Mouse (Mus musculus) MEL (cell line): Measurements from ENCODE around the gene Rprd2. TPM values are rescaled to one million over a fixed set of nuclear protein-coding genes. Genes with fewer than 3 reads are reported as not detected.

Source experiments
- DNase-seq: peaks from one replicate; pipeline ENCODE4 v3.0.0; 2011; ENCODE audit warnings: low read depth, low spot score
- H3K27ac ChIP-seq: 2 replicates; pipeline ENCODE4 v1.5.1; 2012; ENCODE audit warnings: low read depth, mild to moderate bottlenecking, control low read depth, low read length, moderate library complexity; ENCODE audit not compliant: control insufficient read depth
- H3K27me3 ChIP-seq, 2 experiments: fragments of 150-350 bp in 1 of 2; sonication (generic) in 1 of 2; 2 replicates each; pipeline ENCODE4 v1.6.1; 2012; ENCODE audit warnings: low read length in 2 of 2, mild to moderate bottlenecking in 2 of 2, improper control_type of control experiment in 1 of 2, moderate library complexity in 1 of 2; ENCODE audit not compliant: insufficient read depth in 2 of 2, control insufficient read depth in 1 of 2
- H3K36me3 ChIP-seq, 2 experiments: 2 replicates each; pipeline ENCODE4 v1.6.1; 2012 to 2014; ENCODE audit warnings: low read length in 2 of 2, improper control_type of control experiment in 1 of 2, inconsistent platforms in 1 of 2, mild to moderate bottlenecking in 1 of 2; ENCODE audit not compliant: insufficient read depth in 2 of 2, control insufficient read depth in 1 of 2
- H3K4me1 ChIP-seq, 2 experiments: fragments of 150-350 bp in 1 of 2; sonication (generic) in 1 of 2; 2 replicates each; pipeline ENCODE4 v1.6.1; 2012; ENCODE audit warnings: low read length in 2 of 2, improper control_type of control experiment in 1 of 2, mild to moderate bottlenecking in 1 of 2; ENCODE audit not compliant: insufficient read depth in 2 of 2, control insufficient read depth in 1 of 2
- H3K4me3 ChIP-seq, 2 experiments: fragments of 150-350 bp in 1 of 2; sonication (generic) in 1 of 2; 2 replicates each; pipeline ENCODE4 v1.5.1; 2012; ENCODE audit warnings: low read depth in 2 of 2, low read length in 2 of 2, mild to moderate bottlenecking in 2 of 2, moderate library complexity in 2 of 2, control low read depth in 1 of 2, improper control_type of control experiment in 1 of 2; ENCODE audit not compliant: control insufficient read depth in 1 of 2, insufficient read depth in 1 of 2
- H3K79me2 ChIP-seq: 2 replicates; pipeline ENCODE4 v1.6.1; 2012; ENCODE audit warnings: mild to moderate bottlenecking, low read length, moderate library complexity; ENCODE audit not compliant: control insufficient read depth, poor library complexity, insufficient read depth
- H3K9ac ChIP-seq: 2 replicates; pipeline ENCODE4 v1.6.1; 2012; ENCODE audit warnings: low read depth, mild to moderate bottlenecking, control low read depth, low read length, moderate library complexity; ENCODE audit not compliant: control insufficient read depth, poor library complexity, severe bottlenecking
- H3K9me3 ChIP-seq: fragments of 150-350 bp; sonication (generic); replicated peaks from 2 replicates; pipeline ENCODE4 v1.6.1; 2012; ENCODE audit warnings: mild to moderate bottlenecking, low read length, improper control_type of control experiment, moderate library complexity; ENCODE audit not compliant: insufficient read depth
- BHLHE40 ChIP-seq: IDR thresholded peaks from 2 replicates; pipeline ENCODE4 v1.6.1; 2012; ENCODE audit warnings: low read depth, mild to moderate bottlenecking, inconsistent platforms, low read length, improper control_type of control experiment, borderline replicate concordance
- CHD1 ChIP-seq: IDR thresholded peaks from 2 replicates; pipeline ENCODE4 v1.6.1; 2012; ENCODE audit warnings: low read depth, mild to moderate bottlenecking, inconsistent platforms, low read length, improper control_type of control experiment
- CHD2 ChIP-seq: IDR thresholded peaks from 2 replicates; pipeline ENCODE4 v1.6.1; 2011; ENCODE audit warnings: low read length, improper control_type of control experiment
- E2F4 ChIP-seq: IDR thresholded peaks from 2 replicates; pipeline ENCODE4 v1.6.1; 2011; ENCODE audit warnings: low read depth, low read length, improper control_type of control experiment, borderline replicate concordance
- ELF1 ChIP-seq: IDR thresholded peaks from 2 replicates; pipeline ENCODE4 v1.6.1; 2014; ENCODE audit warnings: low read depth, mild to moderate bottlenecking, inconsistent platforms, low read length, improper control_type of control experiment, moderate library complexity
- ETS1 ChIP-seq: IDR thresholded peaks from 2 replicates; pipeline ENCODE4 v1.6.1; 2012; ENCODE audit warnings: low read depth, mild to moderate bottlenecking, inconsistent platforms, low read length, improper control_type of control experiment, moderate library complexity
- GATA1 ChIP-seq: IDR thresholded peaks from 2 replicates; pipeline ENCODE4 v1.6.1; 2011; ENCODE audit warnings: low read depth, low read length, improper control_type of control experiment
- HCFC1 ChIP-seq: IDR thresholded peaks from 2 replicates; pipeline ENCODE4 v1.6.1; 2012; ENCODE audit warnings: low read depth, mild to moderate bottlenecking, inconsistent platforms, low read length, improper control_type of control experiment, moderate library complexity
- JUND ChIP-seq: IDR thresholded peaks from 2 replicates; pipeline ENCODE4 v1.6.1; 2011; ENCODE audit warnings: low read depth, mild to moderate bottlenecking, improper control_type of control experiment, low read length
- KAT2A ChIP-seq: conservative IDR thresholded peaks from 2 replicates; pipeline ENCODE4 v1.6.1; 2012; ENCODE audit warnings: low read depth, low read length, improper control_type of control experiment, inconsistent platforms
- MAFK ChIP-seq: IDR thresholded peaks from 2 replicates; pipeline ENCODE4 v1.6.1; 2011; ENCODE audit warnings: low read depth, mild to moderate bottlenecking, low read length, improper control_type of control experiment, borderline replicate concordance
- MAX ChIP-seq: IDR thresholded peaks from 2 replicates; pipeline ENCODE4 v1.6.1; 2011; ENCODE audit warnings: low read length, improper control_type of control experiment
- MAZ ChIP-seq: IDR thresholded peaks from 2 replicates; pipeline ENCODE4 v1.6.1; 2012; ENCODE audit warnings: low read depth, mild to moderate bottlenecking, inconsistent platforms, low read length, improper control_type of control experiment
- MEF2A ChIP-seq: IDR thresholded peaks from 2 replicates; pipeline ENCODE4 v1.6.1; 2014; ENCODE audit warnings: low read depth, mild to moderate bottlenecking, inconsistent platforms, low read length, improper control_type of control experiment; ENCODE audit not compliant: poor library complexity, insufficient replicate concordance, severe bottlenecking; ENCODE audit errors: extremely low read depth
- MXI1 ChIP-seq: IDR thresholded peaks from 2 replicates; pipeline ENCODE4 v1.6.1; 2011; ENCODE audit warnings: mild to moderate bottlenecking, low read depth, low read length, improper control_type of control experiment
- MYB ChIP-seq: IDR thresholded peaks from 2 replicates; pipeline ENCODE4 v1.6.1; 2011; ENCODE audit warnings: mild to moderate bottlenecking, low read depth, low read length, improper control_type of control experiment
- MYC ChIP-seq: IDR thresholded peaks from 2 replicates; pipeline ENCODE4 v1.6.1; 2011; ENCODE audit warnings: low read depth, mild to moderate bottlenecking, low read length, improper control_type of control experiment, moderate library complexity
- NELFE ChIP-seq: IDR thresholded peaks from 2 replicates; pipeline ENCODE4 v1.6.1; 2011; ENCODE audit warnings: low read depth, low read length, improper control_type of control experiment
- NRF1 ChIP-seq: IDR thresholded peaks from 2 replicates; pipeline ENCODE4 v1.6.1; 2014; ENCODE audit warnings: low read depth, mild to moderate bottlenecking, inconsistent platforms, low read length, improper control_type of control experiment, moderate library complexity; ENCODE audit not compliant: poor library complexity, insufficient read depth, severe bottlenecking
- POLR2A ChIP-seq, 2 experiments: IDR thresholded peaks; 2 replicates each; pipeline ENCODE4 v1.6.1; 2011 to 2012; ENCODE audit warnings: low read length in 2 of 2, mild to moderate bottlenecking in 2 of 2, control low read depth in 1 of 2, improper control_type of control experiment in 1 of 2, low read depth in 1 of 2, moderate library complexity in 1 of 2; ENCODE audit not compliant: control insufficient read depth in 1 of 2, insufficient read depth in 1 of 2, poor library complexity in 1 of 2
- POLR2AphosphoS2 ChIP-seq: IDR thresholded peaks from 2 replicates; pipeline ENCODE4 v1.6.1; 2011; ENCODE audit warnings: low read length, improper control_type of control experiment
- POLR2AphosphoS5 ChIP-seq: IDR thresholded peaks from 2 replicates; pipeline ENCODE4 v1.6.1; 2012; ENCODE audit warnings: low read depth, borderline replicate concordance, mild to moderate bottlenecking, inconsistent platforms, low read length, moderate library complexity, mixed read lengths
- RCOR1 ChIP-seq: IDR thresholded peaks from 2 replicates; pipeline ENCODE4 v1.6.1; 2012; ENCODE audit warnings: low read depth, mild to moderate bottlenecking, inconsistent platforms, low read length, improper control_type of control experiment
- SMC3 ChIP-seq: IDR thresholded peaks from 2 replicates; pipeline ENCODE4 v1.6.1; 2011; ENCODE audit warnings: low read depth, low read length, improper control_type of control experiment
- TAL1 ChIP-seq: IDR thresholded peaks from 2 replicates; pipeline ENCODE4 v1.6.1; 2012; ENCODE audit warnings: mild to moderate bottlenecking, inconsistent platforms, low read length, moderate library complexity, mixed read lengths
- TBP ChIP-seq: IDR thresholded peaks from 2 replicates; pipeline ENCODE4 v1.8.0; 2011; ENCODE audit warnings: low read depth, low read length, improper control_type of control experiment
- TCF12 ChIP-seq: IDR thresholded peaks from 2 replicates; pipeline ENCODE4 v1.6.1; 2014; ENCODE audit warnings: low read depth, mild to moderate bottlenecking, inconsistent platforms, low read length, improper control_type of control experiment, moderate library complexity
- UBTF ChIP-seq: IDR thresholded peaks from 2 replicates; pipeline ENCODE4 v1.6.1; 2012; ENCODE audit warnings: low read depth, mild to moderate bottlenecking, inconsistent platforms, low read length, improper control_type of control experiment, moderate library complexity, borderline replicate concordance; ENCODE audit not compliant: insufficient read depth
- USF1 ChIP-seq: IDR thresholded peaks from 2 replicates; pipeline ENCODE4 v1.6.1; 2014; ENCODE audit warnings: low read depth, mild to moderate bottlenecking, inconsistent platforms, low read length, improper control_type of control experiment, moderate library complexity
- USF2 ChIP-seq, 2 experiments: IDR thresholded peaks; 2 replicates each; pipeline ENCODE4 v1.6.1; 2011 to 2012; ENCODE audit warnings: improper control_type of control experiment in 2 of 2, low read length in 2 of 2, borderline replicate concordance in 1 of 2, inconsistent platforms in 1 of 2, low read depth in 1 of 2, mild to moderate bottlenecking in 1 of 2; ENCODE audit not compliant: insufficient read depth in 1 of 2
- ZC3H11A ChIP-seq: IDR thresholded peaks from 2 replicates; pipeline ENCODE4 v1.6.1; 2012; ENCODE audit warnings: low read depth, mild to moderate bottlenecking, inconsistent platforms, low read length, improper control_type of control experiment
- ZKSCAN1 ChIP-seq: IDR thresholded peaks from 2 replicates; pipeline ENCODE4 v1.6.1; 2012; ENCODE audit warnings: low read depth, mild to moderate bottlenecking, inconsistent platforms, low read length, improper control_type of control experiment, moderate library complexity
- ZMIZ1 ChIP-seq: IDR thresholded peaks from 2 replicates; pipeline ENCODE4 v1.6.1; 2012; ENCODE audit warnings: low read depth, mild to moderate bottlenecking, inconsistent platforms, low read length, improper control_type of control experiment, moderate library complexity
- ZNF384 ChIP-seq: IDR thresholded peaks from 2 replicates; pipeline ENCODE4 v1.6.1; 2012; ENCODE audit warnings: low read depth, mild to moderate bottlenecking, inconsistent platforms, low read length, improper control_type of control experiment
- polyA plus RNA-seq, 2 experiments: library from polyadenylated mRNA; stranded (reverse) in 1 of 2; unstranded in 1 of 2; fragments of >175 nt in 1 of 2; fragments of >200 nt in 1 of 2; gene quantifications; 2 replicates each; pipeline versions ENCODE4 v1.2.1 to v1.2.4; 2012; ENCODE audit warnings: low replicate concordance in 2 of 2, low read depth in 1 of 2; ENCODE audit not compliant: insufficient read length in 2 of 2, insufficient read depth in 1 of 2, missing spikeins in 1 of 2
- total RNA-seq: library from RNA; depleted of rRNA; stranded (reverse); fragments of 300-350 nt; gene quantifications from 2 replicates; pipeline ENCODE4 v1.2.3, GENCODE M21; 2012

The Rprd2 gene
- total and polyA plus RNA-seq, 3 experiments = 16.3 to 42.0 (median 31.9) TPM

DNA sequence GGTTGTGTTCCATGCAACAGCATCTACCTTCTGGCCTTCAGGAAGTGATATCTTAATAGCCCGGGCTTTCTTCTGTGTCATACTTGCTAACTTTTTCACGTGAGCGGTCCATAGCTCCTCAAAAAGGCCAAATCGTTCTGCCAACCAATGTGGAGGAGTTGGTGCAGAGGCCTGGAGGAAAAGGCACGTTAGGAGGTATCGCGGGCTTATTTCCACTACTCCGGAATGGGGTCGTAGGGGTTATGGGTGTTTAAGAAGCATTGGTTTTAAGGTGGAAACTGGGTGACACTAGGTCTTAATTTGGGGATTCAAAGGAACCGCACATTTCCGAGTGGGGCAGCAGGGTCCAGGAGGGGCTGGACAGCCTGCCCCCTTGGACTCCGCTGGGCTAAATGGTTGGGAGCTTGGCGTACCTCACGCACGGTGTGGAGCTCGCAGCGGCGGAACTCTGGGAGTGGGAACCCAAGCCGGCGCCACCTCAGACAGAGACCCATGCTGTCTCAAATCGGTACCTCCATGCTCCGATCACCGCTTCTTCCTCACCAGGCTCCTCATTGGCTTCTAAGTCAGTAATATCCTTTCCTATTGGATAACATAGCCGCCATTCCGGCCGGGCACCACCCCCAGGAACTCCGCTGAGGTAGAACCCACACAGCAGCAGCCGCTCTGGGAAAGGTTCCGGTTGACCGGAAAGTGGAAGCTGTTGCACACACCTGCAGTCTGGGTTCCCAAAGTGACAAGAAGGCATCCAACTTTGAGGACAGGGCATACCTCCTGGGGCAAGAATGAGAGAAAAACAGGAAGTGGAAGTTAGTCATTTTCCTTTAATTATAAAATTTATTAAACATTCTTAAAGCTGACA is 64.1 kb downstream of the Rprd2 start:
- Histone ChIP-seq H3K79me2 (peaks cover 14% of the 10 kb centered on the region), H3K4me3 (peak overlapping the region; percentile 63 to 78), H3K4me1 (peaks cover 0 to 5% of the 10 kb centered on the region in 2 experiments; a peak in 3 of 4 replicates), H3K36me3 (peaks cover 14 to 24% of the 10 kb centered on the region in 2 experiments), H3K9me3 (no peaks in the 10 kb centered on the region), H3K27ac (peak overlapping the region; percentile 73), H3K27me3 (no peaks in the 10 kb centered on the region), H3K9ac (peak overlapping the region; percentile 74)
- peak; percentile 100 for DNase-seq
- TF ChIP-seq JUND (peak; percentile 64; the same call in 1 of the 2 replicates), MXI1 (peak; percentile 97), ZKSCAN1 (no peak; the same call in 1 of the 2 replicates), POLR2AphosphoS2 (peak; percentile 98), MAZ (peak; percentile 93), NELFE (peak; percentile 99), ELF1 (peak; percentile 94), MEF2A (peak; percentile 83; the same call in 1 of the 2 replicates), GATA1 (peak; percentile 58; the same call in 1 of the 2 replicates), HCFC1 (peak; percentile 99), TAL1 (no peak), MYC (peak; percentile 99), NRF1 (peak; percentile 43; the same call in 1 of the 2 replicates), RCOR1 (no peak; the same call in 1 of the 2 replicates), TBP (peak; percentile 96), CHD2 (peak; percentile 94), SMC3 (peak; percentile 47), ZC3H11A (no peak), KAT2A (peak; percentile 95; the same call in 1 of the 2 replicates), MAX (peak; percentile 97), ZNF384 (peak; percentile 77; the same call in 1 of the 2 replicates), POLR2A (IDR thresholded peaks at IDR 0.05; ENCODE audit: control insufficient read depth in 1 of 2, insufficient read depth in 1 of 2, low read depth in 1 of 2, low read length in 2 of 2, poor library complexity in 1 of 2) (peak; percentile 99), ETS1 (peak; percentile 70; the same call in 1 of the 2 replicates), BHLHE40 (peak; percentile 58; the same call in 1 of the 2 replicates), E2F4 (peak; percentile 90), TCF12 (peak; percentile 94), MYB (no peak), MAFK (no peak), USF1 (peak; percentile 54), POLR2AphosphoS5 (peak; percentile 42; the same call in 1 of the 2 replicates), UBTF (no peak; the same call in 1 of the 2 replicates), ZMIZ1 (peak; percentile 93), USF2 (IDR thresholded peaks at IDR 0.05; ENCODE audit: borderline replicate concordance in 1 of 2, insufficient read depth in 1 of 2, low read depth in 1 of 2, low read length in 2 of 2) (no peak), CHD1 (no peak; the same call in 1 of the 2 replicates)
